Mouse (Mus musculus): Measurements from ENCODE around the gene Erich3. TPM values are rescaled to one million over a fixed set of nuclear protein-coding genes. Genes with fewer than 3 reads are reported as not detected.
A peak's percentile ranks its signal among the peaks of the same experiment; 100 is the strongest.
"Not testable (repeated sequence)": the region's sequence is repeated elsewhere in the genome, so short reads cannot be mapped to it uniquely, and the experiment has no call there.

Erich3 gene
- total RNA-seq (2021) (under 1 TPM; 0.46 to 0.79 TPM), polyA plus RNA-seq (2012; rRNA removed) (0.08 and 0.09 TPM in 2 replicates)
- long read RNA-seq, partial matches to known transcripts, result 1 of 1 reads
- long read RNA-seq, other reads (novel, unspliced or antisense), result 0 of 1 reads

DNA sequence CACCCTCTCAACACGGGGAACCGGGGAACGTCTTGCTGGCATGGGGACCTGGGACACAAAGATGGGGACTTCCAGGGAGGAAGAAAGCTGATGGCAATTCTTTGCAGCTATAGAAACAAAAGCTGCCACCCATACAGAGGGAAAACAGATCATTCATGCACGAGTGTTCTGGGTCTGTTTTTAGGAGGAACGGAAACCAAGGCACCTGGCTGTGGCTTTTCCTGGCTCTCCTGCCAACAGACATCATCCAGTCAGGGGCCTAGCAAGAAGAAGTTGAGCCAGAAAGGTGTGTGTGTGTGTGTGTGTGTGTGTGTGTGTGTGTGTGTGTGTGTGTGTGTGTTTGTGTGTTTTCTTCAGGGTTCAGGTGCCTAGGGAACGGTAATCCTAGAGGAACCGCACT lies at the start of gene Erich3:
TSS of gene Erich3 (plus strand) at position 315 of the 400 bp plus-strand sequence.
- DNase-seq, result no peak

DNA sequence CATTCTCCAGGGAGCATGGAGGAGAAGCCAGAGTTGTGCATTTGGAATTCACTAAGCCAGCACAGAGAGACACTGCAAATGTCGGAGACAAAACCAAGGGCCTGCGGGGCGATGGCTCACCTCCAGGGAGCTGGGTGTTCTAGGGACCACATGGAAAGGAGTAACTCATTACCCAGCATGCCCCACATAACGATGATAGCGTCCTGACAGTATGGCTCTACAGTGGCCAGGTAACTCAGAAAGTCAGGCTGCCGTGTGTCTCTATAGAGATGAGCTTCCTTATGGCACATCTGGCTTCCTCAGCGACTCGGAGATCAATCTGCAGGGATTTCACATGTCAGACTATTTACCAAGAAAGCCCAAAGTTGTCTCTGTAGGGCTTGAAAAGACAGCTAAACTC lies 48.9 kb upstream of the Erich3 start:
- DNase-seq, result no peak

DNA sequence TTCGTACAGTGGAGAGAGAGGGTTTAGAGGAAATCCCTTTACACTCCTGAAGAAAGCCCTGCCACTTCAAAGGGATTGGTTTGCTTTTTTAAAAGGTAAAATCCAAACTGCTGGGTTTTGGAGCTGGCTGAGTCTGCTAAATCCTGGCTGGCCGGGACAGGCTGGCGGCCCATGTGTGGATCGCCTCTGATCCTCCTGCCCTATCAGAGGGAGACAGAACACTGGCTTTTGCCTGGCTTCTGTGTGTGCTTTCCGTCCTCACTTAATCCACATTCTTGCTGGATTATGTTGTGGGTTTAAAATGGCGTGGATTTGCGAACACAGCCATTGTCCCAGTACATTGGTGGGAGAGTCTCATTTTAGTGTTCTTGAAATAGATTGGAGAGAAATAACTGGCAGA lies 48.4 kb upstream of the Erich3 start:
- no peak for DNase-seq

DNA sequence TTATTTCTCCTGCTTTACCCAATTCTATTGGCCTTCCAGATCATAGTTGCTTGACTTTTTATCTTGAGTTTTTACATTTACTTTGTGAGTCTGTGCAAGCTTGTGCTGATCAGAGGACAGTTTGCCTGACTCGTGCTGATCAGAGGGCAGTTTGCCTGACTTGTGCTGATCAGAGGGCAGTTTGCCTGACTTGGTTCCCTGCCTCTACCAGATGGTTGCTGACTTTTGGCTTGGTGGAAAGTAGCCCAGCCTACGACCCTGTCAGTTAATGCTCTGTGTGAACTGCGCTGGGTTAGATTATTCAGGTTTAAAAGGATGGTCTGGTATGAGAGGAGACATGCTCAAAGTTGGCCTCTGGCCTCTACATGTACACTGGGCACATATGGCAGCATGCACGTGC lies 47.6 kb upstream of the Erich3 start:
- DNase-seq, result no peak

DNA sequence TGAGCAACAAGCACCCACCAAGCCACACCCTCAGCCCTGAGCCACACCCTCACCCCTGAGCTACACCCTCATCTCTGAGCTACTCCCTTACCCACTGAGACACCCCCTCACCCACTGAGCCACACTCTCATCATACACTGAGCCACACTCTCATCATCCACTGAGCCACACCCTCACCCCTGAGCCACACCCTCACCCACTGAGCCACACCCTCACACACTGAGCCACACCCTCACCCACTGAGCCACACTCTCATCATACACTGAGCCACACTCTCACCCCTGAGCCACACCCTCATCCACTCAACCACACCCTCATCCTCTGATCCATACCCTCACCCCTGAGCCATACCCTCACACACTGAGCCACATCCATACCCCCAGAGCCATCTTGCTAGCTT lies 35.4 kb upstream of the Erich3 start:
- DNase-seq, result no peak

DNA sequence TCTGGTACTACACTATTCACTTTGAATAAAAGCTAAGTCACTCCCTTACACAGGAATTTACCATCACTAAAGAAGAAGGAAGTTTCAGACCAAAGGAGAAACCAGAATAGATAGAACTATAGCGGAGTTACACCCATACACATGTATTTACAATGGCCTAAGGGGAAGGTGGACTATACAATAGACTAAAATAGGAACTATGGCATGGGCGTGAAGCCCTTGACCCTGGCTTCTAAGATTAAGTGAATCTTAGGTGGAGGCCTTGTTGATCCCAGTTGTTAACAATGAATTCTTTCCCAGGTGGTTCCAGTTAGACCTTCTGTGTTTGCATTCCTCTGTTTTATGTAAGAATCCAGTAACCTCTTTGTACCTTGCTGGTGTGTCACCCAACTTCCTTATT lies 32.4 kb upstream of the Erich3 start:
- not testable (repeated sequence) for DNase-seq

DNA sequence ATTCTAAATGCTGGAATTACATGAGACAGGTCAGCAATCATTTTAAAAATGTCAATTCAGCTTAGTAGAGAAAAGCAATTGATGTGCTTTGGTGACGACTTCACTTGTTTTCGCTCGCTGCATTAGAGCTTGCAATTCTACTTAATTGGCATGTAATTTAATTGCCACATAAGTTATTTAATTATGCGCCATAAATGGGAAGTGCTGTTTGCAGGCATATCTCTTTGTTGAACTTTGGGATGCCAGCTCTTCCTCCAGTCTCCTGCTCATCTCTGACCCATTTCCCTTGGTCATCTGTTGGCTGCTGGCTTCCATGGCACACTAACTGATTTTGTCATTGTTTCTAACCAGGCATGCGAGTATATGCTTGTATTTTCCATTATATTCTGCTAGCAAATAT lies 30.6 kb upstream of the Erich3 start:
- DNase-seq, result no peak

DNA sequence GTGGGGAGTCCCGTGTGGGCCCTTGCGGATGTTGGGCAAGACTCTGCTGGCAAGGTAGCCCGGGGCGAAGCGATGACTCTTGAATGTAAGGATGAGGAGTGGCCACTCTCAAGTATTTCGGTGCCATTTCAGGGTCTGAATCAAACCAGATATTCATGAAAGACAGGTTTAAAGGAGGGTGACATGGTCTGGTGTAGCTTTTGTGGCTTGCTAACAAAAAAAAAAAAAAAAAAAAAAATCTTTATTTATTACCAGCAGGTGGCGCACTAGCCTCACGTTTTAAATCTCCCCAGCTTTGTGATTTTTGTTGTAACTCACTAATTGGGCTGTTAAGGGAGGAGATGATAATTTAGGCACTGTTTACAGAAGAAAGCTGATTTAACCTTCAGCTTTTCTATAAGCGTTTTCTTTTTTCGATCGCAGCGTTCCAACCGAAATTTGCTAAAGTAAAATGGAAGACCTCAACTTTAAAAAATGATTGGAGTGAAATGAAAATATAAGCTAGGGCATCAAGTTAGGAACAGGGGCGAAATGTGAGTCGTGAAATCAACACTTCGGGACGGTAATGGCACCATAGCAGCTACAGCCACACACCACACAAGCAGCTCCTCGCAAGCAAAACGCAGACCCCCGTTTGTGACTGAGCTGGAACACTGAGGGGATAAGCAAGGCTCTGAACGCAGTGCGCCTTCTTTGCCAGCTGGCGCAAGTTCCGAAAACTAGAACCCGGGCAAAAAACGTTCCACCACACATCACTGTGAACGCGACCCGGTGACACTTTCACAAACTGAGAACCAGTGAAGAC lies 16.8 kb upstream of the Erich3 start:
- peak; percentile 6 for DNase-seq

DNA sequence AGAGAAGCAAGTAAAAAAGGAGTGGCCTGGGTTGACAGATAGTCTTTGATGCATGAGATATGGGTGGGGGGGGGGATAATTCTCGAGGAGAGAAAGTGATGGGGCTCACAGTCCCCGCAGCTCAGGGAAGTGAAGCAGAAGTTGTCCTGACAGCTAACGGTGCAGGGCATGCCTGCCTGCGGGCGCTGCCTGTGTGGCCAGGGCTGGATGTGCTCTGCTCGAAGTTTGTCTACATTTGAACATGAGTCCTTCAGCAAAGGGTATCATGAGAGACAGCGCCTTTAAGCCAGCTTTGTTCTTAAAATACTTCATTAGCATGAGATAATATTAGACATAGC lies 16.2 kb upstream of the Erich3 start:
- DNase-seq, result no peak

DNA sequence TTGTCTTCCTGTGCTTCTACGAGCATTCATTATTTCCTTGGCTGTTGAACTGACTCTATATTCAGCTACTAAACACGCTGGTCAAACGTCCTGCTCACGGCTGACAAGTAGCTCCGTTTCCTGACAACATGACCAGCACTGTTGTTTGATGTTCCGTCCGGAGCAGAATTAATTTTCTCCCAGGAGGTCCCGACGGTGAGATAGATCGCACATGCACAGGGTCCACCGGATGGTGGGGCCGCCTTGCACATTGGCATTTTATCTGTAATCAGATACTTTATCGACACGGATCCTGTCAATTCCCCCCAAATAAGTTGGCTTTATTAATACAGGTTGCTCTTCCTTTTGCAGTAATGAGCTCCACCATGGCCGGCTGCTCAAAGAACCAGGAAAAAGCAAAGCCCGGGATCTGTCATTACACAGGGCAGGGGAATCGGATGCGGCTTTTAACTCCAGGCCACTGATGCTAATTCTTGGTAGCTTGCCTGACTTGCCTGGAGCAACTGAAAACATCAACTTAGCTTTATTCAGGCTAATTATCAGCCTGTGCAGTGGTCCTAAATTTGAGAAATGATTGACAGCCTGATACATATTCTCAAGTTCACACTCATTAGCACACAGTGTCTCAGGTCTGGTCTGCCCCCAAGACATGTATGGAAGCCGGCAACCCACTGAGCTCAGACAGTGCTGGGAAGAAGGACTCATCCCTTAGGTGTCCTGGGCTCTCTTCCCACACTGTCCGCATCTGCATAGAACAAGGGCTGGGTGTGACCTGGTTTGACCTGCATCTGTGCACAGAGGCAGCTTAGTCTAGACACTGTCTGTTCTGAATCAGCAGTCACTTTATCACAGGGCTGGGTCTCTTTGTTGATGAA lies 14.0 kb upstream of the Erich3 start:
- no peak for DNase-seq

DNA sequence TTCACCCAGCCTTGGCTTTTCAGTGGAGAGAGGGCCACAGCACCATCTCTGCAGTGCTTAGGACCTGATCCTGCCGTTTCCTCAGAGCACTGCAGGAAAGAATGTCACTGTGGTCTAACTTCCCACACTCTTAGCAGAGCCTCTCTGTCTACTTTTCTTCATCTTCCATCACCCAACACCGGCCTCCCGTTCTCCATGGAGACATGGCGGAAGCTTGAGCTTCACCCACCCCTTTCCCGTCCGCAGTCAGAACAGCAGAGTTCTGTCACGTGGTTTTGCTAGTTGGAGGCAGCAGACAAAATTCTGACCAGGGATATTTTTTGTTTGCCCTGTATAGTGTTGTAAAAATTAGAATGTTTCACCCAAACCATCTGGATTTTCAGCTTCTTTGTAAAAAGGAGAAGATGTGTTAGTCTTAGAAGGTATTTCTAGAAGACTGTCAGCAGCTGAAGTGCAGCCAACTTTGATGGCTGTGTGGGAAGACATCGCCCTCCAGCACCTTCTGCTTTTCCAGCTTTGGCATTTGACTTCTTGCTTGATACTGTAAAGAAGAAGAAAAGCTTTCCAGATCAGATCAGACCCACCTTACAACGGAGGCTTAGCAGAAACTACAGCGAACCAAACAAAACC lies 12.4 kb upstream of the Erich3 start:
- no peak for DNase-seq

DNA sequence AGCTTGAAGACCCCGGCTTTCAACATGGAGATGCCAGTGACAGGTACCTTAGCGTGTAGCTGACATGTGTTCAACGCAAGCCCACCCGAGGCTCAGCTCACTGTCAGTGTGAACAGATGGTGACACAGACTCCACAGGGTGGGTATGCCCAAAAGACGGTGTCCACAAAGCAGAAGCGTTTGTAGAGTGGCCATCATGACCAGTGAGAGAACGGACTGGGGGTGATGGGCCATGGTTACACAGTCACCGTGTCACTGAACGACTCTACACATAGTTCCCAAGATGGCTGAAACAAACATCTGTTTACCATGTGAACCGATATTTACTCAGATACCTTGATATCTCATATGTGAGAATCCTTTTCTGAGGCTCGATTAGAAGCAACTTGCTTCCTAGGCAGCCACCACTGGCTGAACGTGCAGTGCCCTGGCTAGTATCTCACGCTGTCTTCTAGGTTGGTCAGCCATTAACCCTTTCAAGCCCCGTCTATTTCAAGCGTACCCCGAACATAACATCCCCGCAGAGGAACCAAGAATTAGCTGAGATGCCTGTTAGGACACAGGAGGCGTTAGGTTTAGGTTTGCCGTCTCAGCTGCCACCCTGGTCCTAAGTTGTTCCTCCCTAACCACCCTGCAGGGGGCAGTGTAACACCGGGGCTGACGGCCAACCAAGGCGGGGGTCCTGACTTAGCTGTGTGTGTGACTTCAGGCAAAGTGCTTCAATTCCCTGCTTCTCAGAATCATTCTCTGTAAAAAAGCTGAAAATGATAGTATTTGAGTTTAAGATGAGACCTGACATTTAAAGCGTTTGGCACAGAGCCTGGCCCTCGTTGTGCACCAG lies 10.9 kb upstream of the Erich3 start:
- DNase-seq, result peak; percentile 56

DNA sequence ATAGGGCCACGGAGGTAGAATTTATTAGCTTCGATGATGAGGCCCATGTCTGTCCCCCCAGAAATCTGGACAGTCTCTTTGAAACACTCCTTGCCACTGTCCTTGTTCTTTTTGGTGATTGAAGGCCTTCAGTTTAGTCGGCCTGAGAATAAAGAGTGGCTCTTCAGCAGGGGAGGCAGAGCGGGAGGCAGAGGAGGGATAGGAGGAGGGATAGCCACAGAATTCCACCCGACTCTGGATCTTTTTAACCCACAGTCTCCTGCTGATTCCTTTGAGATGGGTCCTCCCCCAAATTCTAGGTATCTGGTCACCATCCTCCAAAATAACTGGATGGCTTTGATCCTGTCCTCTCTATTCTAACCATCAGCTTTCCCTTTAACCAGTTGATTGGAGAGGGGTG lies 10.2 kb upstream of the Erich3 start:
- no peak for DNase-seq

DNA sequence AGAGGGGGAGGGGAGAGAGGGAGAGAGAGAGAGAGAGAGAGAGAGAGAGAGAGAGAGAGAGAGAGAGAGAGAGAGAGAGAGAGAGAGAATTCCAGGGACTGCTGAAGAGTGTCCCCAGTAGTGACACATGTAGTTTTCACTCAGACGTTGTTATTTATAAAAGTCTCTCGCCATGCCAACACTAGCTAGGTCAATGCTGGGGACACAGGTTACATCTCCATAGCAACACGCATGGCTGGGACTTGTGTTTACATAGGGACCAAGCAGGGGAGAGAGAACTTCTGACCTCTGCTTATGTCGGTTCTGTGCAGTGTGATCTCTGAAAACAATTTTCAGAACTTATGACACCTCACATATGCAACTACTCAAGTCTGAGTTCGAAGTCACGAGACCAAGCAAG lies 9.4 kb upstream of the Erich3 start:
- DNase-seq, result no peak

DNA sequence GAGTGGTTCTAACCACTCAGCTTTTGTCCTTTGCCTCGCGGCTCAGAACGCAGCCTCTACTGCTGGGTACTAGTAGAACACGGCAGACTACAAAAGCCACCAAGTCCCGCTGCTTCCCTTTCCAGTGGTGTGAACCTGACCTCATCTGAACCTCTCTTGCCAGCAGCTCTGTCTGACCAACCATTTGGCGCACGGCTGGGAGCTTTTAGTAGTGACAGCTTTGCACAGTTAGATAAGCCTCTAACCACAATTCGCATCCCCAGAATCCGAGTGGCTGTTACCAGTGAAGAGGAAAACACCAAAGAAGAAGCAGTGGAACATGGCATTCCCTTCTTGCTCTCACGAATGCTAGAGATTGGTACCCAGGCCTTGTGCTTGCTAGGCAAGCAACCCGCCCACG lies 8.8 kb upstream of the Erich3 start:
- no peak for DNase-seq

DNA sequence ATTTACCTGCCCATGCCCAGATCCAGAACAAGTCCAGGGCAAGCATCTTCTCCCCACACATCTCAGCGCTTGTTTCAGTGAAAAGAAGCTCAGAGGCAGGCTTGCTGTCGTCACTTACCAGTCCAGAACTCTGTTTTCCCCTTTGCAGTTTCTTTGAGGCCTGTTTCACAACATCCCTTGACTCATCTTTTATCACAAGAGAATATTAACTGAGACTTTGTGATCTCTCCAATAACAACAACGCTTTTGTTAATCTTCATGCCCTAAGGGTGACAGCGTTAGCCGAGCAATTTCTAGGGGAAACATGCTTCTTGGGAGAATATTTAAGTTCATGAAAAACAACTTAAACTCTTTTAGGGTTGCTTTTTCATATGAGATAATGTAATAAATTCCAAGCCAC lies 7.9 kb upstream of the Erich3 start:
- DNase-seq, result no peak

DNA sequence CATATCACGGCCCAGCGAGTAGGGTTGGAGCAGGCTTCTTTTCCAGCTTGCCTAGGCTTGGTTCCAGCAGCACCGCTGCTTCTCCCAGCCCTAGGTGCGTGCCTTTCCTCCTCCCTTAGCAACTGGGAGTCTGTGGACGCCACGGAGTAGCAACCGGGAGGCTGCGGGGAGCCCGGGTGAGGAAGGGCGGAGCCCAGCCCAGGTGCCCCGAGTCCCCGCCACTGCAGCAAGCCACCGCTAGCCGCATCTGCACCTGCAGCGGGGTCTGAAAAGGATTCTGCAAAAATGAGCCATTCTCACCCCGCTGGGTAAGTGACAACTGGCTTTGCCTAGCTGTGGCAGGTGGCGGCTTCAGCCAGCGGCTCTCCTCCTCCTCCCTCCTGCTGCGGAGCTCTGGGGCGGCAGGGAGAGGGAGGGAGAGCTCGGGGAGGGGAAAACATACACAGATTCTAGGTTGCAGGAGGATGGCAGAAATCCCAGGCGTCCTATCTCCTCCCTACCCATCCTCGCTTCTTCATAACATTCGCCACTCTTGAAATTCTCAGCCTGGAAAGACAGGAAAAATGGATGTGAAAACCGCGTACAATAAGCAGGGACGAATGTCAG lies 420 bp downstream of the Erich3 start:
- DNase-seq, result peak; percentile 25

DNA sequence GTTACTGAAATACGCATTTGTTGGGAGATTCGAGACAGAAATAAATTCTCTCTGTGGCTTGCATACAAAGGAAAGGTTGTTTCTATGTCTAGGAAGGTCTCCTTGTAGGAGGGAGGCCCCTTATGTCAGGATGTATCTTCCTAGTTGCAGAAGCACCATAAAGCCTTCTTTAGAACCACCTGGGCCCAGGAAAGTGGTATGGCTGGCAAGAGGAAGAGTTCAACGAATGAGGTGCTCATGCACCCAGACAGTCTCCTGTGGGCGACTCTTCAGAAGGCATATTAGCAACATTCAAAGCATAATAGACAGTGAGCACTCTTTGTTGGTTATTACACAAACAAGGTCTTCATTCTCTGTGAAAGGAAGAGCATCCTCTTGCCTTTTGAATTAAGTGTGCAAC lies 977 bp downstream of the Erich3 start:
- no peak for DNase-seq

DNA sequence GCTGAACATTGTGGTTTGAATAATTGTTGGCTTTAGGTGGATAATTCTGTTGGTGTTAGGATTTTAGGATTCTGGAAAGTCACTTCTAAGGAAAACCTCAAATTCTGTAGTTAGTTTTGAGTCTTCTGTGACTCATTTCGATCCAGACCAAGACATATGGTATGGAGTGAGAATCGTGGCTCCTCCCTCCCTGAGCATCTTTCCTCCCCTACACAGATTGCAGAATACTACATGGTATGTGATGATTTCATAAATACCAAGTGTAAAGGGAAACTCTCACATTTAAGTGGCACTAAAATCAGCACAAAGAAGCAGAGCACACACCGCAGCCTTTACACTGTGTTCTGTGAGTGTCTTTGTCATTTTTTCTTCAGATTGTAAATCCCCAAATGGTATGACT lies 4.8 kb downstream of the Erich3 start:
- no peak for DNase-seq

DNA sequence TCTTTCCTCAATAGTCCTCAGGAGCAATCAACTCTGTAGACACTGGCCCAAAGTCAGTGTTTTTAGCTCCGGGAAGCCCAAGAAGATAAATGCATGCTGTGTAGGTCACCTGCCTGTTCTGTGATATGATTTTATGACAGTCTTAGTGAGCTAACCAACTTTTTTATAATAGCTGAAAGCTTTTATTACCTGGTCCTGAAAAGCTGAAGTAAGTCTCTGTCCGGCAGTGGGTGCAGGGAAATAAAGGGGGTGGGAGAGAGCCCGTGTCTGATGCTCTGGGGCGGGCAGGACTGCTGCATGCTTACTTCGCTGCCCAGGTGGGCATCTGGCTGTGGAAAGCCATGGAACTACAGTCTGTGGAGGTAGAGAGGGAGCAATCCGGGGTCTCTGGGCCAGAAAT lies 6.9 kb downstream of the Erich3 start:
- no peak for DNase-seq

DNA sequence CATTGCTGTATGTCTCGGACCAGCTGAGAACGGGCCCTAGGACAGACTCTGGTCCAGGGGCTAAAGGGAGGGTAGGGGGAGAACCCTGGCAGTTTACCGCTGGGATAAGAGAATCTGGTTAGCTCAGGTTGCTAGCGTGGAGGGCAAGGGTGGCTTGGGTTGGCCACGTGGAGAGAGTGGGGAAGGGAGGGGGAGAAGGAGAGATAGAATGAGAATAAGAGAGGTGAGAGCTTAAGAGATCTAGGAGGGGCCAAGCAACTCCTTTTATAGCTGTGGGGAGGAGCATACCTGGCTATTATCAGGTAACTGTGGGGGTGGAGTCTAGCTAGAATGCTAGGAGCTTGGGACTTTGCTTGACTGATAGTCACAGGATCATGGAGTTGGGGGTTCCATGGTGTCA lies 7.4 kb downstream of the Erich3 start:
- no peak for DNase-seq

DNA sequence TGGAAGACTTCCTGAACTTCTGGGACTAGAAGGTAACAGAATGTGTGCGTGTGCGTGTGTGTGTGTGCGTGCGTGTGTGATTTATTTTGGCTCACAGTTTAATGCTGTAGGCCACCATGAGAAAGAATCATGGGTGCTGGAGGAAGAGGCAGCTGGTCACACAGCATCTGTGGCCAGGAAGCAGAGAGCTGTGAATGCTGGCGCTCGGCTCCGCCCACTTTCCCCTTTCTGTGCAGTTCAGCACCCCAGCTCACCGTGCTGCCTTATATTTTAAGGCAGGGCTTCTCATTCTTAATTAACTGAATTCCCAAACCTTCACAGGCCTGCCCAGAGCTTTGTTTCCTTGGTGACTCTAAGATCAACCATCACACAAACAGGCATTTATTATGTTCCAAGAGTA lies 9.7 kb downstream of the Erich3 start:
- DNase-seq, result no peak

All from adrenal gland, adult 2 months (tissue).